Mouse (Mus musculus) hindbrain, embryonic 14.5 days (tissue): ENCODE data around the gene Rtn4r. TPM values are rescaled to one million over a fixed set of nuclear protein-coding genes. Genes with fewer than 3 reads are reported as not detected.

Experiments
- ATAC-seq: fragments of 200-750 bp; cut with Nextera tagmentation; 2 replicates; pipeline ENCODE4 v1.8.0; 2017; ENCODE audit warnings: moderate number of reproducible peaks, mild to moderate bottlenecking, moderate TSS enrichment, moderate library complexity; ENCODE audit not compliant: low FRiP score
- DNase-seq: peaks from one replicate; pipeline ENCODE4 v3.0.0-alpha.2; 2015; ENCODE audit warnings: low spot score
- H3K27ac ChIP-seq: fragments of 300-500 bp; sonication (generic); 2 replicates; pipeline ENCODE4 v1.5.1; 2014; ENCODE audit warnings: mild to moderate bottlenecking, moderate library complexity
- H3K27me3 ChIP-seq: fragments of 300-500 bp; sonication (generic); 2 replicates; pipeline ENCODE4 v1.6.1; 2014; ENCODE audit warnings: mild to moderate bottlenecking, low read length, mixed read lengths; ENCODE audit not compliant: control insufficient read depth, insufficient read depth
- H3K36me3 ChIP-seq: fragments of 300-500 bp; sonication (generic); replicated peaks from 2 replicates; pipeline ENCODE4 v1.6.1; 2014; ENCODE audit not compliant: control insufficient read depth, insufficient read depth
- H3K4me1 ChIP-seq: fragments of 300-500 bp; sonication (generic); replicated peaks from 2 replicates; pipeline ENCODE4 v1.6.1; 2014; ENCODE audit warnings: antibody characterized with exemption, low read length, mixed read lengths; ENCODE audit not compliant: control insufficient read depth, insufficient read depth
- H3K4me2 ChIP-seq: fragments of 300-500 bp; sonication (generic); replicated peaks from 2 replicates; pipeline ENCODE4 v1.6.1; 2014; ENCODE audit warnings: mild to moderate bottlenecking, moderate library complexity
- H3K4me3 ChIP-seq: fragments of 300-500 bp; sonication (generic); replicated peaks from 2 replicates; pipeline ENCODE4 v1.5.1; 2014; ENCODE audit warnings: mild to moderate bottlenecking, low read length
- H3K9ac ChIP-seq: fragments of 300-500 bp; sonication (generic); 2 replicates; pipeline ENCODE4 v1.6.1; 2014
- H3K9me3 ChIP-seq: fragments of 300-500 bp; sonication (generic); 2 replicates; pipeline ENCODE4 v1.6.1; 2016; ENCODE audit warnings: low read length; ENCODE audit not compliant: control insufficient read depth
- WGBS: fragments of 180-500 bp; shearing (Covaris S2); extraction: QIAGEN DNeasy Blood & Tissue Kit; methylation state at CpG from one replicate; pipeline ENCODE4 v1.1.7; 2014; 5-methylcytosine and 5-hydroxymethylcytosine counted together
- polyA plus RNA-seq: library from polyadenylated mRNA; unstranded; fragments of >200 nt; fragmentation: Nextera tagmentation; extraction: Ambion mirVana; gene quantifications from 2 replicates; pipeline ENCODE4 v1.2.1, GENCODE M21; 2014

Rtn4r gene
- 22.7 and 26.2 TPM in 2 replicates for polyA plus RNA-seq

- Histone ChIP-seq H3K9me3 (no peaks in the 10 kb centered on the region), H3K4me3 (peak within 1 kb of the TSS; percentile 73), H3K27me3 (peaks cover 9% of the 10 kb centered on the region), H3K27ac (peak within 1 kb of the TSS; percentile 86), H3K36me3 (no peaks in the 10 kb centered on the region), H3K9ac (peak within 1 kb of the TSS; percentile 91), H3K4me2 (peak within 1 kb of the TSS; percentile 82), H3K4me1 (peaks cover 28% of the 10 kb centered on the region)
- WGBS = under 1% methylated on average over 79 of the region's 96 CpGs
- peak; percentile 78 for ATAC-seq
- peak; percentile 72 for DNase-seq
These were observed at the start of gene Rtn4r for GRCm38 (mm10) chr16:18127241-18127861. Gene Rtn4r, plus strand, starts transcription at chr16:18127642.

GRCm38 (mm10) chr16:18078314-18079015, 49.0 kb upstream of the Rtn4r start:
- H3K36me3 ChIP-seq = 0 out of 2 replicates have a peak, but pooled peaks cover under 1% of the 10 kb centered on the region

GRCm38 (mm10) chr16:18079300-18079699, 48.1 kb upstream of the Rtn4r start:
- ATAC-seq = no peak
- H3K4me3 ChIP-seq = no peak overlapping the region
- no peaks in the 10 kb centered on the region for H3K36me3 ChIP-seq
- no peak overlapping the region for H3K9ac ChIP-seq
- DNase-seq = no peak
- H3K4me1 ChIP-seq = no peaks in the 10 kb centered on the region
- no peaks in the 10 kb centered on the region for H3K9me3 ChIP-seq
- H3K4me2 ChIP-seq = no peak overlapping the region
- no peaks in the 10 kb centered on the region for H3K27me3 ChIP-seq
- 95% methylated on average over 2 of the region's 2 CpGs for WGBS
- no peak overlapping the region for H3K27ac ChIP-seq

More at GRCm38 (mm10) chr16:18078314-18079015, 49.0 kb upstream of the Rtn4r start:
- ATAC-seq (no peak), DNase-seq (no peak)
- no peak overlapping the region for H3K27ac ChIP-seq
- WGBS = 89% methylated on average over 5 of the region's 5 CpGs
- H3K4me1 ChIP-seq = no peaks in the 10 kb centered on the region
- H3K9ac ChIP-seq = no peak overlapping the region
- no peaks in the 10 kb centered on the region for H3K9me3 ChIP-seq
- H3K27me3 ChIP-seq = no peaks in the 10 kb centered on the region
- no peak overlapping the region for H3K4me2 ChIP-seq
- H3K4me3 ChIP-seq = no peak overlapping the region

- WGBS = 85% methylated on average over 7 of the region's 7 CpGs
- no peaks in the 10 kb centered on the region for H3K27me3 ChIP-seq
- DNase-seq (no peak), ATAC-seq (no peak)
- no peak overlapping the region for H3K4me3 ChIP-seq
- H3K9ac ChIP-seq = no peak overlapping the region
- H3K4me1 ChIP-seq = no peaks in the 10 kb centered on the region
- no peaks in the 10 kb centered on the region for H3K9me3 ChIP-seq
- H3K27ac ChIP-seq = no peak overlapping the region
- H3K4me2 ChIP-seq = no peak overlapping the region
- no peaks in the 10 kb centered on the region for H3K36me3 ChIP-seq
These were observed 47.3 kb upstream of the Rtn4r start for GRCm38 (mm10) chr16:18080171-18080570.

- H3K9ac ChIP-seq = no peak overlapping the region
- WGBS = 84% methylated on average over 10 of the region's 10 CpGs
- H3K9me3 ChIP-seq = no peaks in the 10 kb centered on the region
- no peaks in the 10 kb centered on the region for H3K27me3 ChIP-seq
- no peak overlapping the region for H3K4me3 ChIP-seq
- no peaks in the 10 kb centered on the region for H3K4me1 ChIP-seq
- ATAC-seq (no peak), DNase-seq (no peak)
- H3K27ac ChIP-seq = no peak overlapping the region
- H3K36me3 ChIP-seq = no peaks in the 10 kb centered on the region
- H3K4me2 ChIP-seq = no peak overlapping the region
These were observed 46.2 kb upstream of the Rtn4r start for GRCm38 (mm10) chr16:18081149-18081827.

- 92% methylated on average over 1 of the region's 1 CpGs for WGBS
- DNase-seq (no peak), ATAC-seq (no peak)
These were observed 45.2 kb upstream of the Rtn4r start for GRCm38 (mm10) chr16:18082291-18082690.

GRCm38 (mm10) chr16:18083231-18083951, 44.1 kb upstream of the Rtn4r start:
- ATAC-seq (peak; percentile 16; the same call in 1 of the 2 replicates), DNase-seq (no peak)
- no peak overlapping the region for H3K9ac ChIP-seq
- no peak overlapping the region for H3K4me2 ChIP-seq
- 77% methylated on average over 18 of the region's 18 CpGs for WGBS
- H3K4me1 ChIP-seq = no peaks in the 10 kb centered on the region; the same call in 1 of the 2 replicates
- H3K4me3 ChIP-seq = no peak overlapping the region
- no peak overlapping the region for H3K27ac ChIP-seq
- H3K36me3 ChIP-seq = no peaks in the 10 kb centered on the region
- H3K27me3 ChIP-seq = peaks cover 12% of the 10 kb centered on the region
- no peaks in the 10 kb centered on the region for H3K9me3 ChIP-seq

More at GRCm38 (mm10) chr16:18082291-18082690, 45.2 kb upstream of the Rtn4r start:
- Histone ChIP-seq H3K9ac (no peak overlapping the region), H3K9me3 (no peaks in the 10 kb centered on the region), H3K4me1 (no peaks in the 10 kb centered on the region), H3K27me3 (peaks cover under 1% of the 10 kb centered on the region; the same call in 1 of the 2 replicates), H3K4me2 (no peak overlapping the region), H3K36me3 (no peaks in the 10 kb centered on the region), H3K27ac (no peak overlapping the region), H3K4me3 (no peak overlapping the region)

- ATAC-seq = no peak
- Histone ChIP-seq H3K9ac (no peak overlapping the region), H3K36me3 (no peaks in the 10 kb centered on the region), H3K9me3 (no peaks in the 10 kb centered on the region), H3K27me3 (peaks cover 17% of the 10 kb centered on the region), H3K27ac (no peak overlapping the region), H3K4me3 (no peak overlapping the region), H3K4me1 (no peaks in the 10 kb centered on the region; the same call in 1 of the 2 replicates), H3K4me2 (no peak overlapping the region)
- DNase-seq = no peak
- WGBS = 95% methylated on average over 7 of the region's 7 CpGs
These were observed 43.2 kb upstream of the Rtn4r start for GRCm38 (mm10) chr16:18084262-18084661.
